Mouse (Mus musculus) adrenal gland, adult 8-10 months (tissue): ENCODE measurements around the gene Zkscan5. TPM values are rescaled to one million over a fixed set of nuclear protein-coding genes. Genes with fewer than 3 reads are reported as not detected.
A peak's percentile ranks its signal among the peaks of the same experiment; 100 is the strongest.
"Not testable (repeated sequence)": the region's sequence is repeated elsewhere in the genome, so short reads cannot be mapped to it uniquely, and the experiment has no call there.

Experiments
- DNase-seq: peaks from one replicate; pipeline ENCODE4 v3.0.0; 2022
- total RNA-seq, 4 experiments: library from RNA; stranded (reverse); gene quantifications; 2 replicates each; pipeline ENCODE4 v1.2.4; 2022

The Zkscan5 gene
- 10 to 100 TPM; 11.0 to 14.5 (median 12.8) TPM for total RNA-seq

DNA sequence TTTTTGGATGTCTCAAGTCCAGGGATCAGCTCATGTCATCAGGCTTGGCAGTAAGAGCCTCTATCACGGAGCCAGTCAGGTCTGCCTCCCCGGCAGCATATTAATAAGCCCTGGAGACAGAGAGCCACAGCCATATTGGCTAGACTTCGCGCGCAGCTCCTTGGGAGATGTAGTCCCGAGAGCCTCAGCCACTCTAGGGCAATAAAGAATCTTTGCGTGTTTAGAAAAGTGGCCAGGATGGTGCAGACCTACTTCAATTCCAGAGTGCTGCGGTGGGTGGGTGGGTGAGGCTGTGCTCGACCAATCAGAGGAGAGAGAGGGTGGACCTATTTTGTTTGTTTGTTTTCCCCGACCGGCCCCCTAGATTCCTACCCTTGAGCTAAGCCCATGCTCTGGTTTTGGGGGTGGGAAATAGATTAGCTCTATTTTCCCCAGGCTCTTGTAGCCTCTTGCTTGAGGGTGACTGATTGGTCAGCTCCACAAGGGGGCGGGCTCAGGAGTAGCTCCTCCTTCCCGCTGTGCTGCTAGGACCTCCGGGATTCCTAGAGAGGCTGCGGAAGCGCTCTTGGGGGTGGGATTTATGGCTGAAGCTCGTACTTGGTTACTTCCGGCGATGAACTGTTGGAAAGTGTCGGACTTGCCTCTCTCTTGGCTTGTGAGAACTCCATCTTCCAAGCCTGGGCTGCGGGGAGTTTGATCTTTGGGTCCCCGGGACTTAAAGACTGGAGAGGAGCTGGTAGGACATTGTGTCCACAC is at the start of gene Zkscan5:
Gene Zkscan5, plus strand, starts transcription at position 627 of the 756 bp plus-strand sequence.
- peak; percentile 99 for DNase-seq

DNA sequence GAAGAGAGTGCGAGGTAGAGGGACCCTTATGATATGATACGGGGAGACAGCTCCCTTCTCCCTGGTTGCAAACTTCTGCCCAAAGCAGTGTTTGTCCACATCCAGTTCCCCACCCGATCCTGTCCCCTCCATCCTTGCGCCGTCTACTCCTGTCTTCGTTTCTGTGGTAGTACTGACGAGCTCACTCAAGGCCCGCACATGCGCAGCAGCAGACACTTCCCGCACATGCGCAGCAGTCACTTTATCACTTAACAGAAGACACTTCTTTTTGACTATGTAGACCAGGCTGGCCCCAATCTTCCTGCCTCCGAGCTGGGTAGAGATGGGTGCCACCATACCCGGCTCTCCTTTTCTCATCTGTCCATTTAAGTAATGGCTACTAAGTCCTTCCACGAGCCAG is 43.0 kb upstream of the Zkscan5 start:
- DNase-seq: no peak

DNA sequence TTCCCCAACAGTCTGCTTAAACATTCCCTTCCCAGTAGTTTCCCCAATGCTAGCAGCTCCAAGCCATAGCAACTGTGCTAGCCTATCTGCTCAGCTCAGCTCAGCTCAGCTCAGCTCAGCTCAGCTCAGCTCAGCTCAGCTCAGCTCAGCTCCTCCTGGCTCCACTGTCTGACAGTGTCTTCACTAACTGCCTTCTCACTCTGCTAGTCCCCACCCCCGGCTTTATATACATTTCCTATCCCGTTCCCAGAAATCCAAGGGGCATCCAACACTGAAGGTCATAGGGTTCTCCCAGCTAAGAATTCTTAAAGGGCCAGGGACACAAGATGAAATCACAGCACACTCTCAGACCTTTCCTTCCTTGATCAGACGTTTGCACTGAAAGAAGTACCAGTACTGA is 39.7 kb upstream of the Zkscan5 start:
- DNase-seq: no peak

DNA sequence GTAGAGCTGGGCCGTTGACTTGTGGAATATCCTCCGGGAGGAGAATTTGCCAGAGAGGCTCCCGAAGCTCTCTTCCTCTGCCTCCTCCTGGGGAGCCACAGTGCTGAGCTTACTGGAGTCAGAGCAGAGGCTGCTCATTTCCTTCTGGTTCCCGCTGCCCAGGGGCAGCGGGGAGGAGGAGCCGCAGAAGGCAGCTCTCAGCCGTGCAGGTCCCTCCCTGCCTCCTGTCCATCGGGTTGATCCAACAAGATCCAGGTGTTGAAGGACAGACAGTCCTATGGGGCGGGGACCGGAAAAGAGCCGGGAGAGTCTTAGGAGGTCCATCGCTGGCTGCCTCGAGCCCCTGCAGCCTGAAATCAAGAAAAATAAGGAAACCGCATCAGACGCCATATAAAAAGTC is 39.2 kb upstream of the Zkscan5 start:
- no peak for DNase-seq

DNA sequence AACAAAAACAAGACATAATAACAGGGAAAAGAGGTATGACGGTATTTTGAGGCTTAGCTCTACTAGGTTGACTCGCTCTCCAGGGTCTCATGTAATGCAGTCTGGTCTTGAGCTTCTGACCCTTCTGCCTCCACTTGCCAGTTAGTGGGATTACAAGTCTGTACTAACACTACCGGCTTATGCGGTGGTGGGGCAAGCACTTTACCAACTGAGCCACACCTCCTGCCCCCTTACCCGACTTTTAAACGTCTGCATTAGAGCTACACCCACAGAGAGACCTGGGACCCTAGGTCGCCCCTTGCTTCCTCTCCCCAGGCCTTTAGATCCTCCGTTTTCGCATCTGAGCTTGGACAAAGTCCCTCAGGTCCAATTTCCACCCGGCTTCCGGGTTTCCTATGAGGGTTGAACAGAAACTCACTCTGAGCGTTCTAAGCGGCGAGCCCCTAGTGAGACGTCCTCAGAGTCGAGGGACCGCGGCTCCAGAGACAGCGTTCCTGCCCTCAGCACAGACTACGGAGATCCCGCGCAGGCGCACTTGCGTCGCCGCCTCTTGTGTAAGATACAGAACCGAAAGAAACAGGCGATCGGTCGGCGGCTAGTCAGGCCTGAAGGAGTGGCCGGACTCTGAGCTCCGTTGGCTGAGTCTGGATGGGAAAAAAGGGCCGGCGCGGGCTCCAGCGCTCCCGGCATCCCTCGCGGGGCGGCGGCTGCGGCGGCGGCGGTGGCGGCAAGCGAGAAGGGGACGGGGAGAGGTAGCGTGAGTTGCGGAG is 37.6 kb upstream of the Zkscan5 start, which contains the start of the genes Ptcd1 and Cpsf4:
Gene Ptcd1, minus strand, starts transcription at position 573 of the 770 bp plus-strand sequence.
Gene Cpsf4, plus strand, starts transcription at position 678 of the 770 bp plus-strand sequence.
- peak; percentile 98 for DNase-seq

DNA sequence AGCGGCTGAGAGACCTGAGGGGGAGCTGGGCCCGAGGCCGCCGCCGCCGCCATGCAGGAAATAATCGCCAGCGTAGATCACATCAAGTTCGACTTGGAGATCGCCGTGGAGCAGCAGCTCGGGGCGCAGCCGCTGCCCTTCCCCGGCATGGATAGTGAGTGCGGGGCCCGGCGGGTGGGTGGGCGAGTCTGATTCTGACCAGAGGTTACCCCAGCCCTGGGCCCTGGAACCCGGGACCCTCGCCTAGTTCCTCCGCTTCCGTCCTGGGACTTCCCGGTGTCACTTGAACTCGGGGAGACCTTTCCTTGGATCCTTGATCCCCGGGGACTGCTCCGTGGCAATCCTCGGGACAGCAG is 37.1 kb upstream of the Zkscan5 start:
- DNase-seq: peak; percentile 32

DNA sequence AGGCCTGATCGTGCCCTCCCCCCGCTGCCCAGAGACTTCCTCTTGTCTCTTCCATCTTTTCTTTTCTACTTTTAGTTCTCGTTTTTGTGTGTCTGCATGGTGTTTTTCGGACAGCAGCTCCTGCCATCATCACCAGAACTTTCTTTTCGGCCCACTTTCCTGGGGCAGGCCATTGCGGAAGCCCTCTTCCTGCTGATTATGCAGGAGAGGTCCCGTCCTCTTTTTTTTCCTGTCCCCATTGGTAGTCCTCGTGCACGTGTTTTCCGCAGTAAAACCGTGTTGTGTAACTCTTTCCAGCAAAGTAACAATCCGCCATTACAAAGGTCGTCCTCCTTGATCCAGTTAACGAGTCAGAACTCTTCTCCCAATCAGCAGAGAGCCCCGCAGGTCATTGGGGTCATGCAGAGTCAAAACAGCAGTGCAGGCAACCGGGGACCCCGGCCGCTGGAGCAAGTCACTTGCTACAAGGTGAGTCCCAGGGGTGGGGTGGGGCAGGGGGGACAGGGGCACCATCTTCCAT is 25.8 kb upstream of the Zkscan5 start:
- no peak for DNase-seq

DNA sequence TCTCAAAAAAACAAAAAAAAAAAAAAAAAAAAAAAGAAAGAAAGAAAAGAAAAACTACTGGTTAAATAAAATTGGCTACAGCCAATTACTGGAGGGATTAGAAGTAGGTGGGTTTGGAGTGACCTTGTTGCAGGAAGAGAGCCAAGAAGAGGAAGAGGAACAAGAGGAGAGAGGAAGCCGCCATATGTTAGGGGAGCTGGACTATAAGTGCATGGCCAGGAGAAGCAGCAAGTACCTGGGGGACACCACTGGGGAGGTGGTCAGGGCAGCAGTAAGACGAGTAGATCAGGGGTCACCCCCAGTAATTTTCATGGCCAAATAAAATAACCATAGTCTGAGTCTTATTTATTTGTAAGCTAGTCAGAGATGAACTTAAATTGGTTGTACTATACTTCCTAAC is 19.1 kb upstream of the Zkscan5 start:
- no peak for DNase-seq

DNA sequence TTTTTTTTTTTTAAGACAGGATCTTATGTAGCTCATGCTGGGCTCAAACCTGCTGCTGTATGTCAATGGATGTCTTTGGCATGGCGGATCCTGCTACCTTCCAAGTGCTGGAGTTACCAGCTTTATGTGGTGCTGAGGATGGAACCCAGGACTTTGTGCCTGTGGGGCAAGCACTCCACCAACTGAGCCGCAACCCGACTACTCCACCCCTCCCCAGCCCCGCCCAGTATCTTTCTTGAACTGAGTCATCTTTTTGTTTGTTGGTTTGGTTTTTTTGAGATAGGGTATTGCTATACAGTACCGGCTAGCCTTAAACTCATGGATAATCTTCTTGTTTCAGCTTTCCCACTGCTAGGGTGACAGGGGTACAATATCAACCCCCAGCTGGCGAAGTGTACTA is 14.9 kb upstream of the Zkscan5 start:
- DNase-seq: no peak

DNA sequence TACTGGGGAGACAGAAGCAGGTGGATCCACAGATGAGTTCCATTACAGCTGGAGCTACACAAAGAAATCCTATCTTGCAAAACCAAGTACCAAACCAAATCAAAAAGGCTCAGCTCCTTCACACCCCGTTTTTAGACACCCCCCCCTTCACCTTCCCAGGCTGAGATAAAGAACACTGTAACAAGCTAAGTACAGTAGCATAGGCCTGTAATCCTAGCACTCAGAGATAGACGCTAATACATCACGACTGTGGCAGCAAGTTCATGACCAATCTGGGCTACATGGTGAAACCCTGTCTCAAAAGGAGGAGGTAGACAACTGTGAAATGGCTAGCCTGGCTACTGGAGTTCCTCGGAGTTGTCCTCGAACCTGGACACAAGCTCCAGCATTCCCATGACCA is 14.0 kb upstream of the Zkscan5 start:
- no peak for DNase-seq

DNA sequence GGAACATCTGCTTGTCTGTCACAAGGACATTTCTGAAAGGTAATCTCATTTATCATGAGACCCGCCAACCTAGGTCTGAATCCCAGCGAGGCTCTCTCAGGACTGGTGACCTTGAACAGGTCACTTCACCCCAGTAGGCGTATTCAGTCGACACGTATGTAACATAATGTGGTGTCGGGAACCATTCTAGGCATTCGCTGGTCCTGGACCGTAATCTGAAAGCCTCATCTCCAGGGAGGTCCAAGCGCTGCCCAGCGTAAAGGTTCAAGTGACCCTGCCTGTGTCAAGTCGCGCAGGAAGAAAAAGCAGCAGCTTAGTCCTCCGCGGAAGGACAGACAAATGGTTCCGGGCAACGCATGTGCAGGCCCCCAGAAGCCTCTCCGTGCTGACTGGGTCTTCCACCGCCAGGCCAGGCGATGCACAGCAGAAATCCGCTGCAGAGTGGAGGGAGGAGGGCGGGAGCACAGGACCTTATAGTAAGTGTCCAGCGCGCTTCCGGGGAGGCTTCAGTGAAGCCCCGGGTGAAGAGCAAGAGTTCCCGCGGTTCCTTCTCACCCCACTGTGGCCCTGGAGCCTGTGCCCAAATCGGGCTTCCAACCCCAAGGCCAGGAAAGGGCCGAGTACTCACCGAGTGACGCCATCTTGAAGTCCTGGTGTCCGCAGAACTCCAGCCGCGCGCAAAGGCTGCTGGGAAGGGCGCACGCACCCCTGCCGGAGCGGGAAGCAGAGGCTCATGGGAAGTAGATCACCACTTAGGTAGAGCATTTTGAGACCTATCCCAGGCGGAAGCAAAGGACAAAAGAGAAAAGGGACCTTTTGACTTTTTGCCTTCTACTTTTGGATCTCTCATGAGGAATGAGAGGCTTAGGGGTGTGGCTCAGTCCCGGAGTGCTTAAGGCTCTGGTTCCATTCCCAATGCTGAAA is 13.2 kb upstream of the Zkscan5 start:
- peak; percentile 88 for DNase-seq

DNA sequence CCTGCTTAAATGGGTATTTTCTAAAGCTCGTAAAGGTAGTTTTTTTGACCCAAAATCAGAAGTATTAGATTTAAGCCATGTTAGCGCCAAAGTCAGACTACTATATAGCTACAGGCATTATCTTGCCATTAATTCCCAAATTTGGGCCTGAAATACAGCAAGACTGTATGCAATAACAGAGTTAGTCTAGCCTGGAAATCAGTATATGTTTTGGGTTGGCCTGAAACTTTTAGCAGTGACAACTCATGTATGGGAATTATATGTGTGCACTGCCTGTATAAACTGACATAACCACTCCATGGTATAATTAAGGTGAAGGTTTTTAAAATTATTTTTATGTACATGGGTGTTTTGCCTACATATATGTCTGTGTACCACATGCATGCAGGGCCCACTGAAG is 12.4 kb upstream of the Zkscan5 start, which contains the start of gene Atp5j2:
Gene Atp5j2, minus strand, starts transcription at position 101 of the 400 bp plus-strand sequence.
- DNase-seq: no peak

DNA sequence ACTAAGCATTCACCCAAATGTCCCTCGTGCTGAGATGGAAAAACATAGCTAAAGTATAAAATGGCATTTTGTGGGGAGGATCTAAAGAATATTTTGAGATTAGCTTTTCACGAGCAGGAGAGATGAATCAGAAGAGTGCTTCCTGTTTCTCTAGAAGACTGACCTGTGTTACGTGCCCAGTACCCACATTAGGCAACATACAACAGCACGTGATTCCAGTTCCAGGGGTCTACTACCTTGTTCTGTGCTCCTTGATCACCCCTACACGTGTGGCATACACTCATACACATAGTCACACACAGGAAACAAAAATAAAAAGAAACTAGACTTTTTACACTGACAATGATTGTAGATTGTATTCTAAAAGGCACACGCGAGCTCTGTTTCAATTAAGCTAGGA is 4.0 kb upstream of the Zkscan5 start:
- no peak for DNase-seq

DNA sequence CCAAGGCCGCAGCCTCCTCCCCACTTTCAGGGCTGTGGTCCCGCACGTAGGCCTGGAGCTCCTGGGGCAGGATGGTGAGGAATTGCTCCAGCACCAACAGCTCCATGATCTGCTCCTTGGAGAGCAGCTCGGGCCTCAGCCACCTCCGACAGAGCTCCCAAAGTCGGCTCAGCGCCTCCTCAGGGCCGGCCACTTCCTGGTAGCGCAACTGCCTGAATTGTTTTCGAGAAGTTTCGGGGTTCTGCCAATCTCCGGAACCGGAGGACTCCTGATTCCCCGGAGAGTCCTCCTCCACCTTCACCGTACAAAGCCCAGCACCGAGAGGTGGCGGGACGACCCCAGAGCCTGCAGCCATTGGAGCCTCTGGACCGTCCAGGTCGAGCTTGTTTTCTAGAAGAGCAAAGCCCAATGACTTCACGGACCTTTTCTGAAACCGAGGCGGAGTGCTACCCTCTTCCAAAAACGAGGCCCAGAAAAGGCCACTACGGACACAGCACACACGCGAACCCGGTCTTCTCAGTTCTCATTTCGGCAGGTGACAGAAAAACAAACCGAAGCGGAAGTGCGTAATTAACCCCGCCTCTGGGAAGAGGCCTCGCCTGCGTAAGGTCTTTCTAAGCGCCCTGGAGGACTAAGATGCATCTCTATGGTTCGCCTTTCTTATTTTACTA is 2.9 kb upstream of the Zkscan5 start, which contains the start of gene Zkscan14:
Gene Zkscan14, minus strand, starts transcription at position 548 of the 671 bp plus-strand sequence.
- DNase-seq: peak; percentile 61

DNA sequence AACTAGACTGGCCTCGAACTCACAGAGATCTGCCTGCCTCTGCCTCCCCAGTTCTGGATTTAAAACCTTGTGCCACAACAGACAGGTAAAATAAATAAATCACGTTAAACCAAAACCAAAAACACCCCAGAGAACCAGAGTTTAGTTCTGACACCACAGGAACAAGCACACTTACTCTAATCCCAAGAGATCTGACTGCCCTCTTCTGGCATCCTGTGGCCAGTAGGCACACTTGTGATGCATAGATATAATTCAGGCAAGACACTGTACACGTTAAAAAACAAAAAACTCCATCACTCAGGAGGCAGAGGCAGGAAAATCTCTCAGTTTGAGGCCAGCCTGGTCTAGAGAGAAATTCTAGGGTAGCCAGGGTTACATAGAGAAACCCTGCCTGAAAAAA is 1.9 kb upstream of the Zkscan5 start:
- no peak for DNase-seq

DNA sequence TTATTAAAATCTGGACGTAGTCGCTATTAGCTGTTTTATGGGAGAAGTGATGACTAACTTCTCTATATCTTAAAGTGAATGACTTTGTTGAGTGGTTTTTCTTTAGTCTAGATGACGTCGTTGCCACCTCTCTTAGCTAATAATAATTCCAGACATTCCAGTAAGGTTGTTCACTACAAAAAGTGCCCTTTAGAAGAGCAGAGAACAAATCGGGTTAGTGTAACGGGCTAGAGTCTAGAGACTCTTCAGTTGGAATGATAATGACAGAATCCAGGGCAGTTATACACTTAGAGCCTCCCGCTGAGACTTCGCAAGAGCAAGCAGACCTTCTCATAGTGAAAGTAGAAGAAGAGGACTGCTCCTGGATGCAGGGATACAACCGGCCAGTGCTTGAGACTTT is 679 bp downstream of the Zkscan5 start:
- no peak for DNase-seq

DNA sequence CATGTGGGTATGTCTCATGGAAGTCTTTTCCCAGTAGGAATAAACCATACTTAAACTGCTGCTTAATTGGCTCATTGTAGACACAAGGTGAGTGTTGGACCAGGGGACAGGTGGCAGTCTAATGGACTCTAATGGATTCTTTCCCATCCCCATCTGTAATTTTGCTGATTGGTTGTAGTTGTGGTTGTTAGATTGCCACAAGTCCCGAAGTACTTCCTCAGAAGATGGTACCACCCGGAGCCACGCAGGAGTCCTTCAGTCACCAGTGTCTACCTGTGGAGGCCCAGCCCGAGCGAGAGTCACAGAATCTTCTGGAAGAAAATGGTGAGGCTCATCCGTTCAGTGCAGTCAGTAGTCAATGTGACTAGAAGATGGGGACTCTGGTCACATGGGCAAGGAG is 3.0 kb downstream of the Zkscan5 start:
- no peak for DNase-seq

DNA sequence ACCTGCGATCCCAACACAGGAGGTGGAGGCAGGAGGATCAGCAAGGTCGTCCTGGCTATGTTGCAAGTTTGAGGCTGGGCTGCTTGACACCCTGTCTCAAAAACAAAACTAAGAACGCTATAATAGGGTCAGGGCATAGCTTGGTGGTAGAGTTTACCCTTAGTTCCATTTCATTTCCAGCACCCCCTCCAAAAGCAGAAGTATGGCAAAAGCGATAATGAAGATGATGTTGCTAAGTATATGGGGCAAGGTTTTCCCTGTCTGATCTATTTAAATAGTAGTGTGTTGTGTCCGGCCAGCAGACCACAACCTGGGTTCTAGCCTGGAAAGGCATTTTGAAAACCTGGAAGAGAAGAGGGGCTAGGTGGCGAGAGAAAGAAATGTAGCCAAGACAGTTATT is 3.6 kb downstream of the Zkscan5 start:
- DNase-seq: no peak

DNA sequence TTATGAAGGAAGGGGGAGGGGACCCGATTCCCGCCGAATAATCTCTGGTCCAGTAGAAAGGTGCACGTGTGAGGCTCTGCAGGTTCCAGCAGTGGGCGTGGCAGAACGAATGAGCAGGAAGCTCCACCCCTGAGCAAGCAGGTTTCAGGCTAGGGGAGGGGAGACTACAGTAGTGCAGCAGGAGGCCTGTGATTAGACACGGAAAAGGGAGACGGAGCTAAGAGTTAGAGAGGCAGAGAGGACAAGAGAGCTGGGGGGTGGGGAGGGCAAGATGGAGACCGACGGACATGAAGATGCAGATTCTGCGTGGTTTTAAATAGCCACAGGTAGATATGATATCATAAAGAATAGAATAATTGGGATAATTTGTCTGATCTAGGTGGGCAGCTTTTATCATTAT is 4.0 kb downstream of the Zkscan5 start:
- not testable (repeated sequence) for DNase-seq

DNA sequence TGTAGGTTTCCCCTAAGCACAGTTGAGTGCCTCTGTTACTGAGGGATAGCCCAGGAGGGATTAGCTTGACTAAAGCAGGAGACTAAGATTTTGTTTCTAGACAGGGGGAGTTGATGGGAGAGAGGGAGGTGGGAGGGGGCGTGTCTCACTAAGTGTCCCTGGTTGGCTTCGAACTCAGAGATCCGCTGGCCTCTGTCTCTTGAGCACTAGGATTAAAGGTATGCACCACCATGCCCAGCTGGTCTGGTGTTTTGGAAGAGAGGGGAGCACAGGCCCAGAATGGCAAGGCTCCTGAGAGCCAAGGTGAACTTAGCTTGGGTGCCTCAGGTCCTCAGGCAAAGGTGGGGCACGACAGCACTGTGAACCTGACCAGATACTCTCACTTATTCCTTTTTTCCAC is 7.0 kb downstream of the Zkscan5 start:
- DNase-seq: no peak

DNA sequence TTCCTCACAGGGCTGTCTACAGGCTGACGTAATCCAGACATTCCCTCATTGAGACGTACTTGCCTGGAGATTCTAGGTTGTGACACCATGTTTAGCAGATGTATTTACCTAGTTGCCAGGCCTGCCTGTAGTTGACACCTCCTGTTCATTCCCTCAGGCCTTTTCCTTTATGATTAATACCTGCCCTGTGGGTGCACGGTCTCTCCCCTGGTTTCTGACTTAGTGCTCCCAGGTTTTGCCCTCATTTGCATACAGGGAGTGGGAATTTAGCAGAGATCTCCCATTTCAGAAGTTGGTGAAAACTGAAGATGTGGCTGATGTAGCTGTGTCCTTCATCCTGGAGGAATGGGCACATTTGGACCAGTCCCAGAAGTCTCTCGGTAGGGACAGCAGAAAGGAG is 7.9 kb downstream of the Zkscan5 start:
- no peak for DNase-seq

DNA sequence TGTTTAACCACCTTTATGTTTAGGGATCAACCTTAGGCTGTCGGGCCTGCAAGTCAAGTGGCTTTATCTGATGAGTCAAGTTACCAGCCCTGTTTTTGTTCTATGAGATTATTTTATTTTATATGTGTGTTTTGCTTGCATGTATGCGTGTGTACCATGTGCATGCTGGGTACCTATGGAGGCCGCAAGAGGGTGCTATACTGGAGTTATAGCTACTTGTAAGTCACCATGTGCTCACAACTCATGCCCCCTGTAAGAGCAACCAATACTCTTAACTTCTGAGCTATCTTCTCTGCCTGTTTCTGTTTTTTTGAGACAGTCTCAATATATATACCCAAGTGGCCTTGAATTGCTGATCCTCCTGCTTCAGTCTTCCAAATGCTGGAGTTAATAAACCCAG is 9.1 kb downstream of the Zkscan5 start:
- DNase-seq: no peak
